In genomic region chr10:128185277-128185940, GRCm38 (mm10) we compare ENCODE assay signal across 12 mouse cellular contexts. TPM values are rescaled to one million over a fixed set of nuclear protein-coding genes. Genes with fewer than 3 reads are reported as not detected.
DNase-seq lines count a peak whose midpoint lies in the region; ATAC-seq and TF ChIP-seq lines count a peak whose summit lies in the region.
"Had no signal": no experiment of that assay in that cellular context is flagged by ENCODE, and none has a peak within 500 bp of the region (broad histone marks: within the 10 kb centered on the region; RNA-seq: fewer than 3 reads in every experiment).

No protein-coding gene starts in this region.

- WGBS in kidney, embryonic 15.5 days, result 65% methylated on average over 6 of the region's 6 CpGs

- ATAC-seq in kidney, embryonic 15.5 days (replicated peaks; ENCODE audit: low FRiP score), result no peak
- ATAC-seq: Patski had no signal

- H3K27ac ChIP-seq in kidney, embryonic 15.5 days, result no peak overlapping the region
- H3K27ac ChIP-seq in MEL (ENCODE audit: control insufficient read depth, low read depth, low read length), result peak overlapping the region; percentile 35; the same call in 1 of the 2 replicates
- H3K27ac ChIP-seq: embryonic facial prominence, embryonic 12.5 days; heart, embryonic 10.5 days; hindbrain, embryonic 15.5 days had no signal

- H3K36me3 ChIP-seq in kidney, embryonic 15.5 days, result no peaks in the 10 kb centered on the region
- H3K36me3 ChIP-seq in C2C12 (ENCODE audit: control insufficient read depth, insufficient read depth) (no peaks in the 10 kb centered on the region), MEL (ENCODE audit: control insufficient read depth in 1 of 2, insufficient read depth in 2 of 2, low read length in 2 of 2) (peaks cover 0 to 13% of the 10 kb centered on the region in 2 experiments; a peak in 2 of 4 replicates)
- H3K36me3 ChIP-seq: embryonic facial prominence, embryonic 12.5 days; heart, embryonic 10.5 days; hindbrain, embryonic 15.5 days had no signal

- H3K9ac ChIP-seq in kidney, embryonic 15.5 days, result no peak overlapping the region
- H3K9ac ChIP-seq in MEL (ENCODE audit: control insufficient read depth, low read depth, low read length, poor library complexity, severe bottlenecking), result no peak overlapping the region
- H3K9ac ChIP-seq: embryonic facial prominence, embryonic 12.5 days; hindbrain, embryonic 15.5 days had no signal

- no peaks in the 10 kb centered on the region for H3K27me3 ChIP-seq in kidney, embryonic 15.5 days
- no peaks in the 10 kb centered on the region for H3K27me3 ChIP-seq in C2C12 (ENCODE audit: control insufficient read depth, insufficient read depth, insufficient read length)
- H3K27me3 ChIP-seq in MEL (ENCODE audit: control insufficient read depth in 1 of 2, insufficient read depth in 2 of 2, low read length in 2 of 2), result no peaks in the 10 kb centered on the region
- H3K27me3 ChIP-seq: embryonic facial prominence, embryonic 12.5 days; hindbrain, embryonic 15.5 days; Patski had no signal

- TF ChIP-seq POLR2A in MEL (IDR thresholded peaks at IDR 0.05; ENCODE audit: control insufficient read depth in 1 of 2, insufficient read depth in 1 of 2, low read depth in 1 of 2, low read length in 2 of 2, poor library complexity in 1 of 2), result no peak

- H3K9me3 ChIP-seq in kidney, embryonic 15.5 days (replicated peaks), result no peaks in the 10 kb centered on the region
- no peaks in the 10 kb centered on the region for H3K9me3 ChIP-seq in MEL (replicated peaks; ENCODE audit: insufficient read depth, low read length)
- H3K9me3 ChIP-seq: embryonic facial prominence, embryonic 12.5 days; heart, embryonic 10.5 days; hindbrain, embryonic 15.5 days had no signal

- H3ac ChIP-seq in C2C12 (ENCODE audit: control insufficient read depth, insufficient read length, low read depth), result no peak overlapping the region

- no peak overlapping the region for H3K4me2 ChIP-seq in kidney, embryonic 15.5 days
- H3K4me2 ChIP-seq: embryonic facial prominence, embryonic 12.5 days; hindbrain, embryonic 15.5 days had no signal

- H3K4me3 ChIP-seq in kidney, embryonic 15.5 days (replicated peaks), result no peak overlapping the region
- H3K4me3 ChIP-seq in C2C12 (ENCODE audit: insufficient read depth, poor library complexity, severe bottlenecking), result no peak overlapping the region
- H3K4me3 ChIP-seq in MEL (ENCODE audit: control insufficient read depth in 1 of 2, insufficient read depth in 1 of 2, low read depth in 2 of 2, low read length in 2 of 2), result no peak overlapping the region
- H3K4me3 ChIP-seq: embryonic facial prominence, embryonic 12.5 days; heart, embryonic 10.5 days; hindbrain, embryonic 15.5 days had no signal

- TF ChIP-seq RAD21 in MEL (IDR thresholded peaks at IDR 0.05; ENCODE audit: low read depth, low read length), result no peak

- no peaks in the 10 kb centered on the region for H3K79me2 ChIP-seq in C2C12 (ENCODE audit: control insufficient read depth, insufficient read depth)
- no peaks in the 10 kb centered on the region for H3K79me2 ChIP-seq in MEL (ENCODE audit: control insufficient read depth, insufficient read depth, low read length, poor library complexity)

- no peak for TF ChIP-seq CTCF in C2C12 (IDR thresholded peaks at IDR 0.05; ENCODE audit: control insufficient read depth, insufficient read depth, insufficient read length)
- no peak for TF ChIP-seq CTCF in MEL (IDR thresholded peaks at IDR 0.05 in 2 of 3, conservative IDR thresholded peaks at IDR 0.05 in 1 of 3; ENCODE audit: control insufficient read depth in 1 of 3, insufficient read depth in 1 of 3, low read depth in 2 of 3, low read length in 3 of 3, poor library complexity in 1 of 3, severe bottlenecking in 1 of 3)

- no peaks in the 10 kb centered on the region for H3K79me3 ChIP-seq in C2C12 (ENCODE audit: low read depth)

- DNase-seq in kidney, adult 9 months, result peak; percentile 31
- peak; percentile 60 for DNase-seq in MEL (ENCODE audit: low read depth, low spot score)
- peak; percentile 24 for DNase-seq in kidney, postnatal 14 days
- no peak for DNase-seq in thymus, postnatal 14 days
- DNase-seq in ovary, adult 18-20 months (ENCODE audit: low spot score), result no peak

- 0 out of 4 replicates have a peak, but pooled peaks of 1 of the 2 experiments have one; percentile 21 for TF ChIP-seq EP300 in MEL (IDR thresholded peaks at IDR 0.05; ENCODE audit: low read depth in 1 of 2, low read length in 2 of 2)

- H3K4me1 ChIP-seq in kidney, embryonic 15.5 days, result peaks cover 10% of the 10 kb centered on the region
- H3K4me1 ChIP-seq in MEL (ENCODE audit: control insufficient read depth in 1 of 2, insufficient read depth in 2 of 2, low read length in 2 of 2), result peaks cover 0 to 14% of the 10 kb centered on the region in 2 experiments; a peak in 3 of 4 replicates
- H3K4me1 ChIP-seq: embryonic facial prominence, embryonic 12.5 days; heart, embryonic 10.5 days had no signal

TF ChIP-seq in C2C12, 6 proteins besides CTCF, POLR2A, EP300 and RAD21:
- TF ChIP-seq CEBPB (IDR thresholded peaks at IDR 0.05; ENCODE audit: low read depth), result no peak
- TF ChIP-seq MYOD1 (IDR thresholded peaks at IDR 0.05; ENCODE audit: control insufficient read depth, insufficient read length, low read depth), result peak; percentile 6
- TF ChIP-seq FOSL1 (IDR thresholded peaks at IDR 0.05; ENCODE audit: insufficient read depth, low read length, poor library complexity, severe bottlenecking), result peak; percentile 14
- no peak for TF ChIP-seq USF1 (IDR thresholded peaks at IDR 0.05; ENCODE audit: low read depth)
- TF ChIP-seq MAX (IDR thresholded peaks at IDR 0.05), result peak; percentile 63
- no peak for TF ChIP-seq MYOG (IDR thresholded peaks at IDR 0.05; ENCODE audit: control insufficient read depth, extremely low read depth, insufficient read length)

TF ChIP-seq in MEL, 35 proteins besides CTCF, POLR2A, EP300 and RAD21:
- TF ChIP-seq MAX (IDR thresholded peaks at IDR 0.05; ENCODE audit: low read length) (peak; percentile 33; the same call in 1 of the 2 replicates), POLR2AphosphoS2 (IDR thresholded peaks at IDR 0.05; ENCODE audit: low read length) (no peak), GABPA (IDR thresholded peaks at IDR 0.05; ENCODE audit: low read depth, low read length) (no peak), JUND (IDR thresholded peaks at IDR 0.05; ENCODE audit: low read depth, low read length) (no peak), CHD2 (IDR thresholded peaks at IDR 0.05; ENCODE audit: low read length) (no peak), MXI1 (IDR thresholded peaks at IDR 0.05; ENCODE audit: low read depth, low read length) (0 out of 2 replicates have a peak, but pooled peaks have one; percentile 20), MYC (IDR thresholded peaks at IDR 0.05; ENCODE audit: low read depth, low read length) (peak; percentile 20; the same call in 1 of the 2 replicates), SIN3A (IDR thresholded peaks at IDR 0.05; ENCODE audit: low read length) (no peak; the same call in 1 of the 2 replicates)

RNA-seq across cellular contexts. Expression of gene Rbms2, which starts 5.3 kb away (rescaled TPM):
- polyA plus RNA-seq in kidney, embryonic 15.5 days (2015; fragmentation: Nextera tagmentation; extraction: Ambion mirVana), result 40.6 and 42.8 TPM in 2 replicates
- polyA plus RNA-seq in C2C12 (2012; fragmentation: generic; extraction: Trizol) (61.4 TPM), MEL (2012; ENCODE audit: insufficient read depth in 1 of 2, insufficient read length in 2 of 2, low read depth in 1 of 2, low replicate concordance in 2 of 2, missing spikeins in 1 of 2) (10 to 100 TPM in 1 of 2 experiments, not detected in 1; 23.5 TPM)
- total RNA-seq in MEL (2012; rRNA removed), result 5.1 and 5.8 TPM in 2 replicates

RNA-seq across cellular contexts. Expression of gene Gls2, which starts 8.8 kb away (rescaled TPM):
- 1.4 and 1.8 TPM in 2 replicates for polyA plus RNA-seq in kidney, embryonic 15.5 days (2015; fragmentation: Nextera tagmentation; extraction: Ambion mirVana)
- polyA plus RNA-seq in C2C12 (2012; fragmentation: generic; extraction: Trizol) (2.8 TPM), MEL (2012; ENCODE audit: insufficient read depth in 1 of 2, insufficient read length in 2 of 2, low read depth in 1 of 2, low replicate concordance in 2 of 2, missing spikeins in 1 of 2) (10 to 100 TPM in 1 of 2 experiments, not detected in 1; 17.8 TPM)
- total RNA-seq in MEL (2012; rRNA removed), result 11.8 and 15.6 TPM in 2 replicates

RNA-seq across cellular contexts. Expression of gene Spryd4, which starts 26.2 kb away (rescaled TPM):
- polyA plus RNA-seq in kidney, embryonic 15.5 days (2015; fragmentation: Nextera tagmentation; extraction: Ambion mirVana), result 32.8 and 34.3 TPM in 2 replicates
- 13.4 TPM for polyA plus RNA-seq in C2C12 (2012; fragmentation: generic; extraction: Trizol)
- 13.8 and 17.2 TPM in 2 replicates for total RNA-seq in MEL (2012; rRNA removed)
- polyA plus RNA-seq in MEL (2012; ENCODE audit: insufficient read depth in 1 of 2, insufficient read length in 2 of 2, low read depth in 1 of 2, low replicate concordance in 2 of 2, missing spikeins in 1 of 2), result 10 to 100 TPM in 1 of 2 experiments, not detected in 1; 19.6 TPM

RNA-seq across cellular contexts. Expression of gene Mip, which starts 40.2 kb away (rescaled TPM):
- not detected in 2 replicates for polyA plus RNA-seq in kidney, embryonic 15.5 days (2015; fragmentation: Nextera tagmentation; extraction: Ambion mirVana)
- not detected for polyA plus RNA-seq in C2C12 (2012; fragmentation: generic; extraction: Trizol)
- total RNA-seq in MEL (2012; rRNA removed), result not detected in 2 replicates
- under 1 TPM in 1 of 2 experiments, not detected in 1; 0.04 TPM for polyA plus RNA-seq in MEL (2012; ENCODE audit: insufficient read depth in 1 of 2, insufficient read length in 2 of 2, low read depth in 1 of 2, low replicate concordance in 2 of 2, missing spikeins in 1 of 2)
- total RNA-seq: adrenal gland, postnatal 36 days had no signal
- polyA plus RNA-seq: heart, embryonic 10.5 days; hindbrain, embryonic 15.5 days had no signal

RNA-seq across cellular contexts. Expression of gene Timeless, which starts 46.5 kb away (rescaled TPM):
- 64.4 and 71.7 TPM in 2 replicates for polyA plus RNA-seq in kidney, embryonic 15.5 days (2015; fragmentation: Nextera tagmentation; extraction: Ambion mirVana)
- 17.7 TPM for polyA plus RNA-seq in C2C12 (2012; fragmentation: generic; extraction: Trizol)
- 49.3 and 50.2 TPM in 2 replicates for total RNA-seq in MEL (2012; rRNA removed)
- 100 to 1,000 TPM in 1 of 2 experiments, 10 to 100 TPM in 1; 89.8 to 627 TPM for polyA plus RNA-seq in MEL (2012; ENCODE audit: insufficient read depth in 1 of 2, insufficient read length in 2 of 2, low read depth in 1 of 2, low replicate concordance in 2 of 2, missing spikeins in 1 of 2)

Comparison
In these comparisons a context has a peak if more than half of its experiments do, and no peak if none do; other contexts are left out.
1. DNase-seq: peak in kidney, adult 9 months (single experiment), MEL (single experiment) and kidney, postnatal 14 days (single experiment); none in thymus, postnatal 14 days (single experiment) and ovary, adult 18-20 months (single experiment).